Mouse (Mus musculus): Measurements from ENCODE around the gene Txlng.

Txlng gene

GRCm38 (mm10) chrX:162760115-162760942 lies 68.9 kb downstream of the Txlng start, which contains the start of gene Rbbp7:
Rbbp7 (plus strand) TSS chrX:162760402.
- DNase-seq (ENCODE audit: low spot score in 2 of 2): peak; percentile 76 to 92

- peak in 1 of 2 experiments; percentile 17 for DNase-seq (ENCODE audit: low spot score in 2 of 2)
Measured at GRCm38 (mm10) chrX:162759251-162760114, 69.8 kb downstream of the Txlng start.

- DNase-seq (ENCODE audit: low spot score in 2 of 2): no peak
Measured at GRCm38 (mm10) chrX:162756058-162756457, 73.2 kb downstream of the Txlng start.

- no peak for DNase-seq (ENCODE audit: low spot score in 2 of 2)
Measured at GRCm38 (mm10) chrX:162754314-162754713, 74.9 kb downstream of the Txlng start.

- DNase-seq (ENCODE audit: low spot score in 2 of 2): no peak
Measured at GRCm38 (mm10) chrX:162752418-162752817, 76.8 kb downstream of the Txlng start.

GRCm38 (mm10) chrX:162748696-162749420 lies 80.4 kb downstream of the Txlng start:
- peak in 1 of 2 experiments; percentile 16 for DNase-seq (ENCODE audit: low spot score in 2 of 2)

- DNase-seq (ENCODE audit: low spot score in 2 of 2): peak in 1 of 2 experiments; percentile 12
Measured at GRCm38 (mm10) chrX:162736140-162736659, 93.1 kb downstream of the Txlng start.

- DNase-seq (ENCODE audit: low spot score in 2 of 2): peak; percentile 51 to 69
Measured at GRCm38 (mm10) chrX:162734997-162735929, 94.0 kb downstream of the Txlng start.

GRCm38 (mm10) chrX:162730031-162730430 lies 99.2 kb downstream of the Txlng start:
- DNase-seq (ENCODE audit: low spot score in 2 of 2): no peak

Data from urinary bladder, postnatal 36 days (tissue).